Mouse (Mus musculus) retina, postnatal 7 days (tissue): ENCODE data around the gene Ccdc84.
"Not testable (repeated sequence)": the region's sequence is repeated elsewhere in the genome, so short reads cannot be mapped to it uniquely, and the experiment has no call there.

ENCODE experiments used
- DNase-seq: peaks from one replicate; pipeline ENCODE4 v3.0.0-alpha.2; 2012; ENCODE audit warnings: low read depth, low spot score

Ccdc84 gene

DNA sequence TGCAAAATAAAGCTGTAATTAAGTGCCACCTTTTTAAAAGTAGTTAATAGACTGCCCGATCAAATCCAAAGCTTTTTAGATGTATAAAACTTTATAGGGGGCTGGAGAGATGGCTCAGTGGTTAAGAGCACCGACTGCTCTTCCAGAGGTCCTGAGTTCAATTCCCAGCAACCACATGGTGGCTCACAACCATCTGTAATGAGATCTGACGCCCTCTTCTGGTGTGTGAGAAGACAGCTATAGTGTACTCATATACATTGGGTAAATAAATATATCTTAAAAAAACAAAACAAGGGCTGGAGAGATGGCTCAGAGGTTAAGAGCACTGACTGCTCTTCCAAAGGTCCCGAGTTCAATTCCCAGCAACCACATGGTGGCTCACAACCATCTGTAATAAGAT lies 56.4 kb downstream of the Ccdc84 start:
- not testable (repeated sequence) for DNase-seq

DNA sequence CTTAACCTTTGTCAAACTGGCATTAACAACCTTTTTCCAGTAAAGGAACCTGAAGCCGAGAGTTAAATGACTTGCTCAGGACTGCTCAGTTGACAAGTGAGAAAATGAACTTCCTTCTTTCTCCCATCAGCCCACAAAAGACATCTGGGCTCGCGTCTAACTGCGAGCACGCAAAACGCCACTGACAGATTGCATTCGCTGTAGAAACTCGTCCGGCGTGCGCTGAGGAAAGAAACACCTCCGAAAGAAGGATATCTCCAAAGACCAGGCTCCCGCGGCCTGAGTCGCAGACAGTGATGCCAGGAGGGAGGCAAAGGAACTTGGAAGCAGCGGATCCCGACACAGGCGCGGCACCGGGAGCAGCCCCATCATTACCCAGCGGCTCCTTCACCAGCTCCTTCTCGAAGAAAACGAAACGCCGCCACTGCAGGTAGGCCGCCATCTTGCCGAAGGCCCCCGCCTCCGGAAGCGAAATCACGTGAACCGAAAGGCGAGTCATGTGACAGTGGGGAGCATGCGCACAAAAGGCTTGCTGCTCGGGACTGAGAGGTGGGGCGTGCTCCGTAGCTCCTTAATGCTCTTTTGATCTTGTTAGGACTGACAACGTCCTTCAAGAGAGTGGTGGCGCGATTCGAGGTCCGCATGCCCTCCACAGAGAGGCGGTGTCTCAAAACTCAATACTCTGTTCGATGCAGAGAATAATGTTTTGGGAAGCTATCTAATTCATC lies 57.0 kb downstream of the Ccdc84 start, which contains the start of gene Vps11:
TSS of gene Vps11 (minus strand) at position 481 of the 728 bp plus-strand sequence.
- peak; percentile 94 for DNase-seq
